Mouse (Mus musculus): ENCODE data around the gene Cxcl10. TPM values are rescaled to one million over a fixed set of nuclear protein-coding genes. Genes with fewer than 3 reads are reported as not detected.

The Cxcl10 gene
- 0.74 and 1.2 TPM in 2 replicates for polyA plus RNA-seq (2014; fragmentation: Nextera tagmentation; extraction: Ambion mirVana)

- ATAC-seq (ENCODE audit: insufficient number of reproducible peaks, insufficient read depth, low FRiP score, low read depth): no peak
- peak within 1 kb of the TSS; percentile 13 to 16; a peak in 3 of 4 replicates for H3K4me3 ChIP-seq (ENCODE audit: control insufficient read depth in 1 of 2, insufficient read depth in 1 of 2, low read depth in 1 of 2, low read length in 2 of 2)
- H3K9ac ChIP-seq (ENCODE audit: low read length): no peak within 1 kb of the TSS
- 13% methylated on average over 14 of the region's 14 CpGs for WGBS
- peaks cover 4 to 5% of the 10 kb centered on the region in 2 experiments; a peak in 3 of 4 replicates for H3K4me1 ChIP-seq (ENCODE audit: control insufficient read depth in 2 of 2, insufficient read depth in 2 of 2, low read length in 2 of 2)
- H3K27me3 ChIP-seq (ENCODE audit: control insufficient read depth, insufficient read depth, low read length): no peaks in the 10 kb centered on the region
- peak within 1 kb of the TSS; percentile 61 for H3K4me2 ChIP-seq (ENCODE audit: low read length)
- H3K9me3 ChIP-seq (ENCODE audit: control insufficient read depth, low read length): no peaks in the 10 kb centered on the region
- no peak within 1 kb of the TSS for H3K27ac ChIP-seq (replicated peaks in 1 of 2; ENCODE audit: control insufficient read depth in 1 of 2, insufficient read depth in 1 of 2, low read depth in 2 of 2, low read length in 2 of 2)
- H3K36me3 ChIP-seq (ENCODE audit: control insufficient read depth, insufficient read depth, low read length): no peaks in the 10 kb centered on the region
These were observed at the start of gene Cxcl10 for GRCm38 (mm10) chr5:92348794-92349413. Cxcl10 (minus strand) TSS chr5:92348889.

GRCm38 (mm10) chr5:92398153-92398552 lies 49.5 kb upstream of the Cxcl10 start:
- Histone ChIP-seq H3K4me3 (ENCODE audit: control insufficient read depth in 1 of 2, insufficient read depth in 1 of 2, low read depth in 1 of 2, low read length in 2 of 2) (no peak overlapping the region), H3K36me3 (ENCODE audit: control insufficient read depth, insufficient read depth, low read length) (no peaks in the 10 kb centered on the region)

GRCm38 (mm10) chr5:92396476-92396875 lies 47.8 kb upstream of the Cxcl10 start:
- Histone ChIP-seq H3K9me3 (ENCODE audit: control insufficient read depth, low read length) (no peaks in the 10 kb centered on the region), H3K36me3 (ENCODE audit: control insufficient read depth, insufficient read depth, low read length) (no peaks in the 10 kb centered on the region), H3K27ac (replicated peaks in 1 of 2; ENCODE audit: control insufficient read depth in 1 of 2, insufficient read depth in 1 of 2, low read depth in 2 of 2, low read length in 2 of 2) (no peak overlapping the region), H3K4me3 (ENCODE audit: control insufficient read depth in 1 of 2, insufficient read depth in 1 of 2, low read depth in 1 of 2, low read length in 2 of 2) (no peak overlapping the region), H3K9ac (ENCODE audit: low read length) (no peak overlapping the region), H3K4me1 (ENCODE audit: control insufficient read depth in 2 of 2, insufficient read depth in 2 of 2, low read length in 2 of 2) (peaks cover 7 to 9% of the 10 kb centered on the region in 2 experiments; a peak in 2 of 4 replicates), H3K4me2 (ENCODE audit: low read length) (no peak overlapping the region), H3K27me3 (ENCODE audit: control insufficient read depth, insufficient read depth, low read length) (peaks cover 3% of the 10 kb centered on the region; the same call in 1 of the 2 replicates)
- WGBS: 54% methylated on average over 6 of the region's 6 CpGs
- no peak; the same call in 1 of the 2 replicates for ATAC-seq (ENCODE audit: insufficient number of reproducible peaks, insufficient read depth, low FRiP score, low read depth)

More at GRCm38 (mm10) chr5:92398153-92398552, 49.5 kb upstream of the Cxcl10 start:
- H3K9me3 ChIP-seq (ENCODE audit: control insufficient read depth, low read length): no peaks in the 10 kb centered on the region
- ATAC-seq (ENCODE audit: insufficient number of reproducible peaks, insufficient read depth, low FRiP score, low read depth): peak; percentile 62; the same call in 1 of the 2 replicates
- H3K4me1 ChIP-seq (ENCODE audit: control insufficient read depth in 2 of 2, insufficient read depth in 2 of 2, low read length in 2 of 2): peaks cover 0 to 4% of the 10 kb centered on the region in 2 experiments; a peak in 1 of 4 replicates
- no peak overlapping the region for H3K9ac ChIP-seq (ENCODE audit: low read length)
- H3K27ac ChIP-seq (replicated peaks in 1 of 2; ENCODE audit: control insufficient read depth in 1 of 2, insufficient read depth in 1 of 2, low read depth in 2 of 2, low read length in 2 of 2): no peak overlapping the region
- 19% methylated on average over 5 of the region's 5 CpGs for WGBS
- H3K27me3 ChIP-seq (ENCODE audit: control insufficient read depth, insufficient read depth, low read length): no peaks in the 10 kb centered on the region
- H3K4me2 ChIP-seq (ENCODE audit: low read length): no peak overlapping the region

- no peaks in the 10 kb centered on the region for H3K9me3 ChIP-seq (ENCODE audit: control insufficient read depth, low read length)
- WGBS: 83% methylated on average over 3 of the region's 3 CpGs
- H3K36me3 ChIP-seq (ENCODE audit: control insufficient read depth, insufficient read depth, low read length): no peaks in the 10 kb centered on the region
- no peak overlapping the region for H3K4me3 ChIP-seq (ENCODE audit: control insufficient read depth in 1 of 2, insufficient read depth in 1 of 2, low read depth in 1 of 2, low read length in 2 of 2)
- peaks cover 12% of the 10 kb centered on the region in 2 experiments for H3K4me1 ChIP-seq (ENCODE audit: control insufficient read depth in 2 of 2, insufficient read depth in 2 of 2, low read length in 2 of 2)
- no peak overlapping the region for H3K27ac ChIP-seq (replicated peaks in 1 of 2; ENCODE audit: control insufficient read depth in 1 of 2, insufficient read depth in 1 of 2, low read depth in 2 of 2, low read length in 2 of 2)
- no peak overlapping the region for H3K4me2 ChIP-seq (ENCODE audit: low read length)
- no peak for ATAC-seq (ENCODE audit: insufficient number of reproducible peaks, insufficient read depth, low FRiP score, low read depth)
- H3K27me3 ChIP-seq (ENCODE audit: control insufficient read depth, insufficient read depth, low read length): peaks cover 4% of the 10 kb centered on the region; the same call in 1 of the 2 replicates
- H3K9ac ChIP-seq (ENCODE audit: low read length): no peak overlapping the region
These were observed 47.1 kb upstream of the Cxcl10 start for GRCm38 (mm10) chr5:92395764-92396163.

- Histone ChIP-seq H3K36me3 (ENCODE audit: control insufficient read depth, insufficient read depth, low read length) (no peaks in the 10 kb centered on the region), H3K4me1 (ENCODE audit: control insufficient read depth in 2 of 2, insufficient read depth in 2 of 2, low read length in 2 of 2) (peaks cover 14 to 19% of the 10 kb centered on the region in 2 experiments), H3K27ac (replicated peaks in 1 of 2; ENCODE audit: control insufficient read depth in 1 of 2, insufficient read depth in 1 of 2, low read depth in 2 of 2, low read length in 2 of 2) (no peak overlapping the region), H3K27me3 (ENCODE audit: control insufficient read depth, insufficient read depth, low read length) (peaks cover 4% of the 10 kb centered on the region; the same call in 1 of the 2 replicates), H3K4me2 (ENCODE audit: low read length) (no peak overlapping the region), H3K9ac (ENCODE audit: low read length) (no peak overlapping the region), H3K9me3 (ENCODE audit: control insufficient read depth, low read length) (no peaks in the 10 kb centered on the region), H3K4me3 (ENCODE audit: control insufficient read depth in 1 of 2, insufficient read depth in 1 of 2, low read depth in 1 of 2, low read length in 2 of 2) (no peak overlapping the region)
- 70% methylated on average over 10 of the region's 10 CpGs for WGBS
- ATAC-seq (ENCODE audit: insufficient number of reproducible peaks, insufficient read depth, low FRiP score, low read depth): no peak
These were observed 45.2 kb upstream of the Cxcl10 start for GRCm38 (mm10) chr5:92393863-92394262.

GRCm38 (mm10) chr5:92392542-92392941 lies 43.9 kb upstream of the Cxcl10 start:
- Histone ChIP-seq H3K9me3 (ENCODE audit: control insufficient read depth, low read length) (no peaks in the 10 kb centered on the region), H3K27ac (replicated peaks in 1 of 2; ENCODE audit: control insufficient read depth in 1 of 2, insufficient read depth in 1 of 2, low read depth in 2 of 2, low read length in 2 of 2) (no peak overlapping the region), H3K27me3 (ENCODE audit: control insufficient read depth, insufficient read depth, low read length) (peaks cover 4% of the 10 kb centered on the region; the same call in 1 of the 2 replicates), H3K36me3 (ENCODE audit: control insufficient read depth, insufficient read depth, low read length) (no peaks in the 10 kb centered on the region), H3K4me3 (ENCODE audit: control insufficient read depth in 1 of 2, insufficient read depth in 1 of 2, low read depth in 1 of 2, low read length in 2 of 2) (peak overlapping the region; percentile 13 to 24), H3K4me2 (ENCODE audit: low read length) (peak overlapping the region; percentile 57), H3K4me1 (ENCODE audit: control insufficient read depth in 2 of 2, insufficient read depth in 2 of 2, low read length in 2 of 2) (peaks cover 17 to 23% of the 10 kb centered on the region in 2 experiments), H3K9ac (ENCODE audit: low read length) (0 out of 2 replicates have a peak overlapping the region, but pooled peaks have one; percentile 27)
- 40% methylated on average over 18 of the region's 18 CpGs for WGBS
- ATAC-seq (ENCODE audit: insufficient number of reproducible peaks, insufficient read depth, low FRiP score, low read depth): no peak

- Histone ChIP-seq H3K4me2 (ENCODE audit: low read length) (peak overlapping the region; percentile 24), H3K27ac (replicated peaks in 1 of 2; ENCODE audit: control insufficient read depth in 1 of 2, insufficient read depth in 1 of 2, low read depth in 2 of 2, low read length in 2 of 2) (peak overlapping the region; percentile 26 to 63; a peak in 3 of 4 replicates), H3K4me3 (ENCODE audit: control insufficient read depth in 1 of 2, insufficient read depth in 1 of 2, low read depth in 1 of 2, low read length in 2 of 2) (no peak overlapping the region; a peak in 1 of 4 replicates), H3K27me3 (ENCODE audit: control insufficient read depth, insufficient read depth, low read length) (peaks cover 4% of the 10 kb centered on the region; the same call in 1 of the 2 replicates), H3K9ac (ENCODE audit: low read length) (peak overlapping the region; percentile 21; the same call in 1 of the 2 replicates), H3K9me3 (ENCODE audit: control insufficient read depth, low read length) (no peaks in the 10 kb centered on the region), H3K4me1 (ENCODE audit: control insufficient read depth in 2 of 2, insufficient read depth in 2 of 2, low read length in 2 of 2) (peaks cover 29 to 36% of the 10 kb centered on the region in 2 experiments), H3K36me3 (ENCODE audit: control insufficient read depth, insufficient read depth, low read length) (no peaks in the 10 kb centered on the region)
- ATAC-seq (ENCODE audit: insufficient number of reproducible peaks, insufficient read depth, low FRiP score, low read depth): no peak
- WGBS: 19% methylated on average over 8 of the region's 8 CpGs
These were observed 41.9 kb upstream of the Cxcl10 start for GRCm38 (mm10) chr5:92390615-92391014.
